Mouse (Mus musculus): ENCODE results near the gene Tmem143. TPM values are rescaled to one million over a fixed set of nuclear protein-coding genes. Genes with fewer than 3 reads are reported as not detected.

The Tmem143 gene
- polyA plus RNA-seq, 1 experiment from 2014 or later: 5.8 TPM

DNA sequence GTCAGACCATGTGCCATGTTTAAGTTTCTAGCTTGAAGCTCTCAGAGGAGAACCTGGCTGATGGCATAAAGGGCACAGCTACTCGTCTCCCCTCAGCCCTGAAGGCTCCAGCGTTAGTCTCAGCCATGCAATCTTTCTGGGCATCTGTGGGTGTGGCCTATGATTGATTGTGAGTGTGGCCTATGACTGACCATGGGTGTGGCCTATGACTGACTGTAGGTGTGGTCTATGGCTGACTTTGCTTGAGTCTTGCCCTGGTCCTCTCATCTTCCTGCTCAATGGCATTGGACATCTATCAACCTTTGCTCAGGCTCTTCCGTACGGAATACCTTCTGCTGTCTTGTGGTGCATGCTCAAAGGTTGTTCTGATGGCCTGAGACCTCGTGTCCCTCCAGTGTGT, 4.8 kb downstream of the Tmem143 start:
- Histone ChIP-seq H3K27ac (ENCODE audit: low read depth, low read length) (no peak overlapping the region), H3K36me3 (ENCODE audit: control insufficient read depth, insufficient read depth, low read length) (no peaks in the 10 kb centered on the region), H3K9ac (ENCODE audit: low read depth, low read length) (no peak overlapping the region), H3K4me1 (ENCODE audit: control insufficient read depth, insufficient read depth, low read length) (no peaks in the 10 kb centered on the region; the same call in 1 of the 2 replicates), H3K4me2 (no peak overlapping the region), H3K9me3 (replicated peaks; ENCODE audit: control insufficient read depth, low read length) (no peaks in the 10 kb centered on the region), H3K27me3 (ENCODE audit: control insufficient read depth, insufficient read depth, low read length) (no peaks in the 10 kb centered on the region), H3K4me3 (ENCODE audit: low read depth, low read length) (no peak overlapping the region)
- ATAC-seq (replicated peaks; ENCODE audit: insufficient number of reproducible peaks, low FRiP score, low TSS enrichment): no peak
- 52% methylated on average over 5 of the region's 5 CpGs for WGBS (ENCODE audit: insufficient replicate concordance)

DNA sequence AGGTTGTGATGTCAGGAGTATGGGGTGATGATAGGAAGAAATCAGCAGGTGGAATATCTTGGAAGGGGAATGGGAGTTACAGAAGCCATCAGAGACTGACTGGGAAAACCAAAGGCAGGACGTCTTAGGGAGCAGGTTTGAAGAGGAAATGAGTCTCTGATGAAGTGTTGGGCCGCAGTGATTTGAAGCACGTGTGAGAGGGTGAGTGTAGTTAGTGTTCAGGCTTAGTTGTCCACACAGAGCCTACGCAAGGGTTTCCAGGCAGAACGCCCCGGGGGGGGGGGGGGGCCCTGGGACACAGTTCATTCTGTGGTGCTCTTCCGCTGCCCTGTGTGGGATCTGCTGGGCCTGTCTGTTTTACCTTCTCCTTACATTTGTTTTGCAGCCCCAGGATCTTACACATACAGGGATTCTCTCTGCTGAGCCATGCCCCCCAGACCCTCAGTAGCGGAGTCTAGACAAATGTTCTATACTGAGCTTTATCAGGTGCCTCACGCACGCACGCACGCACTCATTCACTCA, 5.8 kb downstream of the Tmem143 start:
- Histone ChIP-seq H3K4me3 (ENCODE audit: low read depth, low read length) (no peak overlapping the region), H3K27me3 (ENCODE audit: control insufficient read depth, insufficient read depth, low read length) (no peaks in the 10 kb centered on the region), H3K4me2 (no peak overlapping the region), H3K9me3 (replicated peaks; ENCODE audit: control insufficient read depth, low read length) (no peaks in the 10 kb centered on the region), H3K27ac (ENCODE audit: low read depth, low read length) (no peak overlapping the region), H3K9ac (ENCODE audit: low read depth, low read length) (no peak overlapping the region), H3K36me3 (ENCODE audit: control insufficient read depth, insufficient read depth, low read length) (peaks cover 5% of the 10 kb centered on the region; the same call in 1 of the 2 replicates), H3K4me1 (ENCODE audit: control insufficient read depth, insufficient read depth, low read length) (no peaks in the 10 kb centered on the region; the same call in 1 of the 2 replicates)
- no peak for ATAC-seq (replicated peaks; ENCODE audit: insufficient number of reproducible peaks, low FRiP score, low TSS enrichment)
- WGBS (ENCODE audit: insufficient replicate concordance): 69% methylated on average over 12 of the region's 12 CpGs

DNA sequence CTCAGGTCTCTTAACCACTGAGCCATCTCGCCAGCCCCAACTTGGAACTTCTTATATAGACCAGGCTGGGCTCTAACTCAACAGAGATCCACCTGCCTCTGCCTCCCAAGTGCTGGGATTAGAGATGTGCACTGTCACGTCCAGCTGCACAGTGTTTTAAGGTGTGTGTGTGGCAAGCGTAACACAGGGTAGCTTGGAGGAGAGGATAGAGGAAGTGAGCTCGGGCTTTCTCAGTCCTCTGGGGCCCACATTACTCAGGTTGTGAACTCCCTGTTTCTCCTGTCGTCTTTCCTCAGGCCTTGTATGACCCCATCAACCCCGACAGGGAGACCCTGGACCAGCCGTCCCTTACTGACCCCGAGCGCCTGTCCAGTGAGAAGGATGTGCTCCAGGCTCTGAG, 9.9 kb downstream of the Tmem143 start:
- no peaks in the 10 kb centered on the region for H3K4me1 ChIP-seq (ENCODE audit: control insufficient read depth, insufficient read depth, low read length)
- no peaks in the 10 kb centered on the region for H3K9me3 ChIP-seq (replicated peaks; ENCODE audit: control insufficient read depth, low read length)
- no peak overlapping the region for H3K9ac ChIP-seq (ENCODE audit: low read depth, low read length)
- peaks cover 16% of the 10 kb centered on the region for H3K36me3 ChIP-seq (ENCODE audit: control insufficient read depth, insufficient read depth, low read length)
- H3K4me3 ChIP-seq (ENCODE audit: low read depth, low read length): no peak overlapping the region
- 84% methylated on average over 9 of the region's 9 CpGs for WGBS (ENCODE audit: insufficient replicate concordance)
- no peak overlapping the region for H3K4me2 ChIP-seq
- no peaks in the 10 kb centered on the region for H3K27me3 ChIP-seq (ENCODE audit: control insufficient read depth, insufficient read depth, low read length)
- ATAC-seq (replicated peaks; ENCODE audit: insufficient number of reproducible peaks, low FRiP score, low TSS enrichment): no peak
- H3K27ac ChIP-seq (ENCODE audit: low read depth, low read length): no peak overlapping the region

DNA sequence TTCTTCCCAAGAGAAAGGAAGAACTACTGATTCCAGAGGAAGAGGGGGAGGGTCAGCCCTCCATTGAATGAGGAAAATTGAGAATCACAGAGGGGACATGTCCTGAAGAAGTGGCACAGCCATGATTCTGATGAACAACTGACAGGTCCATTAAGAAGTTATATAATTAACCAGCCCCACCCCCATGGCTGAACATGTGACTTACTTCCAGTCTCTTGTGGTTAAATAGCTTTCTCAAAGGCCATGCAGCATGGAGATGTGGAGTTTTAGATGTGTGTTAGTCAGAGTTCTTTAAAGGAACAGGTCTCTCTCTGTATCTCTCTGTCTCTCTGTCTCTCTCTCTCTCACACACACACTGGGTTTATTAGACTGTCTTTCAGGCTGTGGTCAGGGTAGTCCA, 11.6 kb downstream of the Tmem143 start:
- H3K9me3 ChIP-seq (replicated peaks; ENCODE audit: control insufficient read depth, low read length): no peaks in the 10 kb centered on the region
- H3K9ac ChIP-seq (ENCODE audit: low read depth, low read length): no peak overlapping the region
- H3K4me2 ChIP-seq: no peak overlapping the region
- no peaks in the 10 kb centered on the region for H3K4me1 ChIP-seq (ENCODE audit: control insufficient read depth, insufficient read depth, low read length)
- no peak for ATAC-seq (replicated peaks; ENCODE audit: insufficient number of reproducible peaks, low FRiP score, low TSS enrichment)
- no peak overlapping the region for H3K27ac ChIP-seq (ENCODE audit: low read depth, low read length)
- peaks cover 16% of the 10 kb centered on the region for H3K36me3 ChIP-seq (ENCODE audit: control insufficient read depth, insufficient read depth, low read length)
- H3K4me3 ChIP-seq (ENCODE audit: low read depth, low read length): no peak overlapping the region
- H3K27me3 ChIP-seq (ENCODE audit: control insufficient read depth, insufficient read depth, low read length): no peaks in the 10 kb centered on the region

DNA sequence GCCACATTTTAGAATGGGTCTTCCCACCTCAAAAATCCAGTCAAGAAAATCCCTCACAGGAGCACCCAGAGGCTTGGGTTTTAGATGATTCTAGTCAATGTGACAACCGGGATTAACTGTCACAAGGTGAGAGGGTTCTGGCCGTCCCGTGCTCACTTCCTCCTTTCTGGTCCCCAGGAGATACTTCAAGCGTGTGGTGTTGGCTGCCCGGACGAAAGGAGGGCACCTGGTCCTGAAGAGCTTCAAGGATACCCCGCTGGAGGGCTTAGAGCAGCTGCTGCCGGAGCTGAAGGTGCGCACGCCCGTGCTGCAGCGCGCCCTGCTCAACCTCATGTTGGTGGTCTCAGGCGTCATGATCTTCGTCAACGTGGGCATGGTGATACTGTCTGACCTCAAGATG, 12.4 kb downstream of the Tmem143 start:
- Histone ChIP-seq H3K27me3 (ENCODE audit: control insufficient read depth, insufficient read depth, low read length) (no peaks in the 10 kb centered on the region), H3K9ac (ENCODE audit: low read depth, low read length) (no peak overlapping the region), H3K4me2 (no peak overlapping the region), H3K9me3 (replicated peaks; ENCODE audit: control insufficient read depth, low read length) (no peaks in the 10 kb centered on the region), H3K36me3 (ENCODE audit: control insufficient read depth, insufficient read depth, low read length) (peaks cover 16% of the 10 kb centered on the region), H3K4me1 (ENCODE audit: control insufficient read depth, insufficient read depth, low read length) (no peaks in the 10 kb centered on the region), H3K27ac (ENCODE audit: low read depth, low read length) (no peak overlapping the region), H3K4me3 (ENCODE audit: low read depth, low read length) (no peak overlapping the region)
- no peak for ATAC-seq (replicated peaks; ENCODE audit: insufficient number of reproducible peaks, low FRiP score, low TSS enrichment)
- 91% methylated on average over 16 of the region's 16 CpGs for WGBS (ENCODE audit: insufficient replicate concordance)

DNA sequence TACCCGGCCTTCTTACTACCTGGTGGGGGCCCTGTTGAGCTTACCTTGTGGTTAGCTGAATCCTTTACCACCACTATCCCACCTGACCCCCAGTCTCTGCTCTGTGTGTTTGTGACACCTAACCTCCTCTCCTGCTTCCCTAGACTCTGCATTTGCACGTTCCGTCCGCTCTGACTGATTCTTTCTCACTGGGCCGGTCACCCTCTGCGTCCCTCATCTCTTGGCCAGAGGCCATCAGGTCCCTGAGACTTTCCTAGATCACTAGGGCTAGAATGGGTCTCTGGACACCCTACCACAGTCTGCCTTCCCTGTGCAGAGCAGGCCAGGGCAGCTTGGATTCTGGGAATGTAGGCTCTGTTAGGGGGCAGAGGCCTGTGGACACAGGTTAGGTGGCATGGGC, 17.3 kb downstream of the Tmem143 start:
- H3K27ac ChIP-seq (ENCODE audit: low read depth, low read length): no peak overlapping the region
- H3K9ac ChIP-seq (ENCODE audit: low read depth, low read length): no peak overlapping the region
- WGBS (ENCODE audit: insufficient replicate concordance): 84% methylated on average over 6 of the region's 6 CpGs
- no peak for ATAC-seq (replicated peaks; ENCODE audit: insufficient number of reproducible peaks, low FRiP score, low TSS enrichment)
- H3K4me1 ChIP-seq (ENCODE audit: control insufficient read depth, insufficient read depth, low read length): peaks cover 19% of the 10 kb centered on the region
- H3K27me3 ChIP-seq (ENCODE audit: control insufficient read depth, insufficient read depth, low read length): no peaks in the 10 kb centered on the region
- no peak overlapping the region for H3K4me3 ChIP-seq (ENCODE audit: low read depth, low read length)
- peaks cover 11% of the 10 kb centered on the region for H3K36me3 ChIP-seq (ENCODE audit: control insufficient read depth, insufficient read depth, low read length)
- no peak overlapping the region for H3K4me2 ChIP-seq
- no peaks in the 10 kb centered on the region for H3K9me3 ChIP-seq (replicated peaks; ENCODE audit: control insufficient read depth, low read length)

DNA sequence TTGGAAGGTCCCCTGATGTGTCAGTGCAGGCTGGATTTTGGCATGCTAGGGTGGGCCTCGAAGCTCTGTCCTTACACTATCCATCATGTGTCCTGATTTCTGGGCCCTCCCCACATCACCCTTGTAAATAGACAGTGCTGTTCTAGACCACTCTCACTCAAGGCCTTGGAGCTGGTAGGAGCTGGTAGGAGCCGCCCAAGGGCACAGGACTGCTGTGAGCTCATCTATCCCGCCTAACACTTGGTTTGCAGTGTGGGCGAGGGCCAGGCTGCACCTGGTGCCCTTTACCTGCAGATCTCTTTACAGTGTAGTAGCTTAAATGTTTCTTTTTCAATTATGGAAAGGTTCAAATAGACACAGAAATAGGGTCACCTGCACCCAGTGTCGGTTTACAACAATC, 18.3 kb downstream of the Tmem143 start:
- ATAC-seq (replicated peaks; ENCODE audit: insufficient number of reproducible peaks, low FRiP score, low TSS enrichment): no peak
- WGBS (ENCODE audit: insufficient replicate concordance): 79% methylated on average over 5 of the region's 5 CpGs

DNA sequence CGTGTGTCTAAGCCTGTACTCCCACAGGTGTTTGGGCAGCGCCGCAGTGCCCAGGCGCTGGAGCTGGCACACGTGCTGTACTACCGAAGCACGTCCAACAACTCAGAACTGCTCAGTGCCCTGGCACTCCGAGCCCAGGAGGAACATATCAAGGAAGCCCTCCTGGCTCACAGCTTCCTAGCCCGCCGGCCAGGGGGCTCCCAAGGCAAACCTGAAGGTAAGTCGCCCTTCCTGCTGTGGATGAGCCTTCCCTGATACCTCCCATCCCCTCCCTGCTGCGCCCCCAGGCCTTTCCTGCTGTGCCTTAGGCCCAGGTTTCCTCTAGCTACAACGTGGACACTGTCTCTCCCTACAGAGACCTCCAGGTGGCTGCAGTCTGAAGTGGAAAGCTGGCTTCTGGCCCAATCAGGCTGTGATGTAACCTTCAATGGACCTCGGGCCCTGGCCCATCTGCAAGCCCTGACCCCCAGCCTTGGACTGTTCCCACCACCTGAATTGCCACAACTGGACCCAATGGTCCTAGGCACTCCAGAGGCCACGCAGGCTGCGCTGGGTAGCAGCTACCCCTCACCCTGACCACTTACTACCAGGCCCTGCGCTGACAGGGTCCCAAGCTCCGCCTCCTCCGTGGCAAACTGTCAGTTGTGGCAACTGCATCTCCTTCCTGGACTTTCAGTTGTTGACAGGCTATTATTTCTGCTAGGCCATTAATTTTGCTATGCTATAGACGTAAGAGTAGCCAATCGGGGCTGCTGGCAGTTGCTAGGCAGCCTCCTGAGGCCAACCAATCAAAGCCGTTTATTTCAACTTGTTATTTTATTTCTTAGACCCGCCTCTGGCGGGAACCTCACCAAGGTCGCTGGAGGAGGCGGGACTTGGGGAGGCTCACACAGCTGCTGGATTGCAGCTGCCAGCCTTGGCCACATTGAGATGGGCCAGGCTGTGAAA, 19.6 kb downstream of the Tmem143 start:
- Histone ChIP-seq H3K4me1 (ENCODE audit: control insufficient read depth, insufficient read depth, low read length) (peaks cover 21% of the 10 kb centered on the region), H3K27me3 (ENCODE audit: control insufficient read depth, insufficient read depth, low read length) (peaks cover 8% of the 10 kb centered on the region), H3K36me3 (ENCODE audit: control insufficient read depth, insufficient read depth, low read length) (no peaks in the 10 kb centered on the region), H3K4me2 (peak overlapping the region; percentile 59), H3K4me3 (ENCODE audit: low read depth, low read length) (peak overlapping the region; percentile 4; the same call in 1 of the 2 replicates), H3K27ac (ENCODE audit: low read depth, low read length) (0 out of 2 replicates have a peak overlapping the region, but pooled peaks have one; percentile 6), H3K9me3 (replicated peaks; ENCODE audit: control insufficient read depth, low read length) (no peaks in the 10 kb centered on the region), H3K9ac (ENCODE audit: low read depth, low read length) (peak overlapping the region; percentile 48; the same call in 1 of the 2 replicates)
- peak; percentile 33 for ATAC-seq (replicated peaks; ENCODE audit: insufficient number of reproducible peaks, low FRiP score, low TSS enrichment)
- 36% methylated on average over 26 of the region's 26 CpGs for WGBS (ENCODE audit: insufficient replicate concordance)

More for the DNA sequence above, 18.3 kb downstream of the Tmem143 start:
- Histone ChIP-seq H3K9ac (ENCODE audit: low read depth, low read length) (no peak overlapping the region), H3K36me3 (ENCODE audit: control insufficient read depth, insufficient read depth, low read length) (peaks cover 3% of the 10 kb centered on the region), H3K4me1 (ENCODE audit: control insufficient read depth, insufficient read depth, low read length) (peaks cover 19% of the 10 kb centered on the region), H3K27ac (ENCODE audit: low read depth, low read length) (no peak overlapping the region), H3K4me2 (no peak overlapping the region), H3K4me3 (ENCODE audit: low read depth, low read length) (no peak overlapping the region), H3K9me3 (replicated peaks; ENCODE audit: control insufficient read depth, low read length) (no peaks in the 10 kb centered on the region), H3K27me3 (ENCODE audit: control insufficient read depth, insufficient read depth, low read length) (peaks cover 3% of the 10 kb centered on the region)
